Mouse (Mus musculus): ENCODE data around the gene Ipmk.

GRCm38 (mm10) chr10:71422047-71423037, 74.8 kb downstream of the Ipmk start:
- no peak for TF ChIP-seq CTCF (IDR thresholded peaks at IDR 0.05; ENCODE audit: borderline replicate concordance, control insufficient read depth, extremely low read depth, insufficient read depth, low read length, poor library complexity)
- TF ChIP-seq POLR2A (IDR thresholded peaks at IDR 0.05; ENCODE audit: control insufficient read depth, extremely low read depth, insufficient read depth, low read length, poor library complexity) = no peak
